Mouse (Mus musculus): ENCODE results near the gene Slco3a1.

DNA sequence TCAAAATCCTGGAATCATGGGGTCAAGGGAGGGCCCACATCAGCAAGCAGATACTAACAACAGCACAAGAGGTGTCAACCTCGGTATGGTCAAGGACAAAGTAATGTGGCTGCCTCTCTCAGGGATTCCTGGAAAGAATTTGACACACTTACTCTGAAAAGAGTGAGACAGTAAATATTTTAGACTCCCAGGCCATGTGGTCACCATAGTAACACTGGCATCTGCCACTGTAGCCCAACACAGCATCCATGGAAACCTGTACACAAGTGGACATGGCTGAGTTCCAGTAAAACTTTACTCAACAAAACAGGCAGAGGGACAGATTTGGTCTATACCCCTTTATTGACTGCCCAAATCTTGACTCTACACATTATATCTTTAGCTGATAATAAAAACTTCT is 43.9 kb downstream of the Slco3a1 start:
- TF ChIP-seq NELFE (IDR thresholded peaks at IDR 0.05; ENCODE audit: low read depth, low read length) (no peak), TCF12 (IDR thresholded peaks at IDR 0.05; ENCODE audit: low read depth, low read length) (no peak), RAD21 (IDR thresholded peaks at IDR 0.05; ENCODE audit: low read depth, low read length) (no peak)
